Mouse (Mus musculus): ENCODE data around the gene Pfdn4.

DNA sequence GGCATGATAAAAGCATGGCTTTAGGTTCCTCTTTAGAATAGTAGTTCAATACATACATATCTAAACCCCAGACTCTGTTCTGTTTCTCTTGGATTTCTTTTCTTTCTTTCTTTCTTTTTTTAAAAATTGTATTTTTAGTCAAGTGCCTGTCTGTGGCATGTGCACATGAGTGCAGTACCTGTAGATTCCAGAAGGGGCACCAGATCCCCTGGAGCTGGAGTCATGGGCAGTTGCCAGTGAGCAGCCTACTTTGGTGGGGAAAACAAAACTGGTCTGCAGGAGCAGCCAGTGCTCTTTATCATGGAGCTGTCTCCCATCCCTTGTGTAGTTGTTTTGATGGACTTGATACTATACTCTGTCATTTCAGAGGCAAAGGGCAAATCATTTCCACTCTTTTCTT lies 28.2 kb upstream of the Pfdn4 start:
- TF ChIP-seq POLR2A (IDR thresholded peaks at IDR 0.05; ENCODE audit: borderline replicate concordance, extremely low read depth, insufficient read depth, insufficient read length, poor library complexity, severe bottlenecking) (no peak), CTCF (IDR thresholded peaks at IDR 0.05; ENCODE audit: borderline replicate concordance, extremely low read depth, insufficient read depth, insufficient read length) (peak; percentile 44; the same call in 1 of the 2 replicates)
